Mouse (Mus musculus) kidney, postnatal 0 days (tissue): ENCODE measurements around the gene Atp5c1. TPM values are rescaled to one million over a fixed set of nuclear protein-coding genes. Genes with fewer than 3 reads are reported as not detected.

Experiments
- ATAC-seq: fragments of 200-750 bp; cut with Nextera tagmentation; replicated peaks from 2 replicates; pipeline ENCODE4 v1.8.0; 2017; ENCODE audit warnings: low read depth, moderate number of reproducible peaks, moderate TSS enrichment, moderate library complexity; ENCODE audit not compliant: low FRiP score
- DNase-seq: peaks from one replicate; pipeline ENCODE4 v3.0.0-alpha.2; 2016; ENCODE audit warnings: low spot score
- H3K27ac ChIP-seq: fragments of 300-500 bp; sonication (generic); 2 replicates; pipeline ENCODE4 v1.5.1; 2014; ENCODE audit warnings: mild to moderate bottlenecking
- H3K27me3 ChIP-seq: fragments of 300-500 bp; sonication (generic); 2 replicates; pipeline ENCODE4 v1.6.1; 2014; ENCODE audit warnings: low read length, mixed read lengths; ENCODE audit not compliant: insufficient read depth
- H3K36me3 ChIP-seq: fragments of 300-500 bp; sonication (generic); 2 replicates; pipeline ENCODE4 v1.6.1; 2014; ENCODE audit warnings: low read length, mixed read lengths; ENCODE audit not compliant: insufficient read depth
- H3K4me1 ChIP-seq: fragments of 300-500 bp; sonication (generic); replicated peaks from 2 replicates; pipeline ENCODE4 v1.6.1; 2014; ENCODE audit warnings: antibody characterized with exemption, low read length, mixed read lengths; ENCODE audit not compliant: insufficient read depth
- H3K4me2 ChIP-seq: fragments of 300-500 bp; sonication (generic); 2 replicates; pipeline ENCODE4 v1.6.1; 2014; ENCODE audit warnings: mild to moderate bottlenecking, low read length, moderate library complexity, mixed read lengths
- H3K4me3 ChIP-seq: fragments of 300-500 bp; sonication (generic); replicated peaks from 2 replicates; pipeline ENCODE4 v1.5.1; 2014; ENCODE audit warnings: low read depth, low read length
- H3K9ac ChIP-seq: fragments of 300-500 bp; sonication (generic); 2 replicates; pipeline ENCODE4 v1.6.1; 2014; ENCODE audit warnings: low read depth, low read length
- H3K9me3 ChIP-seq: fragments of 300-500 bp; sonication (generic); replicated peaks from 2 replicates; pipeline ENCODE4 v1.6.1; 2016; ENCODE audit warnings: low read length, inconsistent platforms, mixed read lengths
- CTCF ChIP-seq: IDR thresholded peaks from 2 replicates; pipeline ENCODE4 v1.5.1; 2016; ENCODE audit warnings: antibody characterized with exemption, low read depth, mild to moderate bottlenecking, moderate library complexity
- WGBS: fragments of 180-500 bp; shearing (Covaris S2); extraction: QIAGEN DNeasy Blood & Tissue Kit; methylation state at CpG from one replicate; pipeline ENCODE4 v1.1.7; 2014; 5-methylcytosine and 5-hydroxymethylcytosine counted together
- polyA plus RNA-seq: library from polyadenylated mRNA; unstranded; fragments of >200 nt; fragmentation: Nextera tagmentation; extraction: Ambion mirVana; gene quantifications from 2 replicates; pipeline ENCODE4 v1.2.1, GENCODE M21; 2015

Gene Atp5c1
- polyA plus RNA-seq, 1 experiment from 2014 or later = 1,000 TPM

- DNase-seq (no peak), ATAC-seq (no peak)
- no peaks in the 10 kb centered on the region for H3K9me3 ChIP-seq
- no peak for TF ChIP-seq CTCF
- H3K27me3 ChIP-seq = no peaks in the 10 kb centered on the region
- H3K36me3 ChIP-seq = no peaks in the 10 kb centered on the region
- H3K4me1 ChIP-seq = no peaks in the 10 kb centered on the region
- no peak overlapping the region for H3K4me2 ChIP-seq
- H3K27ac ChIP-seq = no peak overlapping the region
- 68% methylated on average over 1 of the region's 1 CpGs for WGBS
- H3K9ac ChIP-seq = no peak overlapping the region
- H3K4me3 ChIP-seq = no peak overlapping the region
Measured at GRCm38 (mm10) chr2:10118751-10119150, 38.4 kb upstream of the Atp5c1 start.

GRCm38 (mm10) chr2:10108535-10109189, 28.4 kb upstream of the Atp5c1 start:
- 60% methylated on average over 6 of the region's 6 CpGs for WGBS
- DNase-seq = peak; percentile 38

DNA sequence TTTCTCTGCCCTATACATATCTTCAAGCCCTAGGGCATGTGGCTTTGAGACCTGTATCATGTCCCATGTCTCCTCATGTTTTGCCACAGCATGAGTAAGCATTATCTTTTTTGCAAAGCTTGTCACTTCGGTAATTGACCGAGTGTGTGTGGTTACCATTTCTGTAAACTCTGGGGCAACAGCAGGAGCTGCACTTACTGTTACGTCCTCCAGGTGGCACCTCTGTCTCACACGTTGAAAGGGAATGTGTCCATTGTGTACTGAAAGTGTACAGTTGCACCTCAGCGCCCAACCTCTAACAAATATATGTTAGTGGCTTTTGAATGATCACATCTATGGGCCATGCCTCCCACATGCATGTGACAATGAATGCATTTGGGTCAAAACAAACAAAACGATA, 20.9 kb upstream of the Atp5c1 start:
- H3K36me3 ChIP-seq = no peaks in the 10 kb centered on the region
- no peaks in the 10 kb centered on the region for H3K9me3 ChIP-seq
- no peak overlapping the region for H3K27ac ChIP-seq
- peak; percentile 80 for DNase-seq
- 0 out of 2 replicates have a peak, but pooled peaks have one; percentile 35 for ATAC-seq
- no peak overlapping the region for H3K4me2 ChIP-seq
- H3K4me1 ChIP-seq = no peaks in the 10 kb centered on the region
- H3K4me3 ChIP-seq = no peak overlapping the region
- WGBS = 36% methylated on average over 6 of the region's 6 CpGs
- peak; percentile 87 for TF ChIP-seq CTCF
- no peak overlapping the region for H3K9ac ChIP-seq
- H3K27me3 ChIP-seq = no peaks in the 10 kb centered on the region

More at GRCm38 (mm10) chr2:10108535-10109189, 28.4 kb upstream of the Atp5c1 start:
- Histone ChIP-seq H3K27me3 (no peaks in the 10 kb centered on the region), H3K36me3 (no peaks in the 10 kb centered on the region), H3K4me1 (no peaks in the 10 kb centered on the region), H3K4me3 (no peak overlapping the region), H3K9me3 (no peaks in the 10 kb centered on the region), H3K4me2 (no peak overlapping the region), H3K9ac (no peak overlapping the region), H3K27ac (no peak overlapping the region)
- ATAC-seq = no peak
- no peak for TF ChIP-seq CTCF

GRCm38 (mm10) chr2:10100471-10100870, 20.2 kb upstream of the Atp5c1 start:
- no peaks in the 10 kb centered on the region for H3K4me1 ChIP-seq
- H3K4me3 ChIP-seq = no peak overlapping the region

DNA sequence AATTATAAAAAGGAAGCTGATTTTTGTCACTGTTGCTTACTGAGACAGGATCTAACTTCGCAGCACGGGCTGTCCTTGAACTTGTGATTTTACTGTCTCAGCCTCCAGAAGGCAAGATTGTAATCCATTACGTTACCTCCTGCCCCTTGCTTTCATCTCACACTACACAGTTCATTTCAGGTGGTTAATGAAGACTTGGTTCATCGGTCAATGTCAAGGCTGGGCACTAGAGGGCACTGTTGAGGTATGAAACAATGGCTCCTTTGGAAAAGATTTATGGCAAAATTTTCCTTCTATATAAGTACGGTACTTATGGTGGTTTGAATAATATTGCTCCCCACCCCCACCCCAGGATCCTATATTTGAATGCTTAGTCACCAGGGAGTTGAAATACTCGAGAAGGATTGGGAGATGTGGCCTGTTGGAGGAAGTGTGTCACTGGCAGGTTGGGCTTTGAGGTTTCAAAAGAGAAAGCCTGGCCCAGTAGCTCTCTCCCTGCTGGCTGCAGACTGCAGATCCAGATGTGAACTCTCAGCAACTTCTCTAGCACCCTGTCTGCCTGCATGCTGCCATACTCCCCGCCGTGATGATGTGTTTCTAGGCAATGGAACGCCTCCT, 18.4 kb upstream of the Atp5c1 start:
- Histone ChIP-seq H3K4me3 (no peak overlapping the region), H3K9me3 (no peaks in the 10 kb centered on the region), H3K27ac (no peak overlapping the region), H3K9ac (no peak overlapping the region), H3K36me3 (no peaks in the 10 kb centered on the region), H3K4me2 (no peak overlapping the region), H3K27me3 (no peaks in the 10 kb centered on the region), H3K4me1 (no peaks in the 10 kb centered on the region)
- DNase-seq = peak; percentile 61
- peak; percentile 76 for TF ChIP-seq CTCF
- no peak for ATAC-seq
- 35% methylated on average over 9 of the region's 9 CpGs for WGBS

More at GRCm38 (mm10) chr2:10100471-10100870, 20.2 kb upstream of the Atp5c1 start:
- no peaks in the 10 kb centered on the region for H3K36me3 ChIP-seq
- H3K27ac ChIP-seq = no peak overlapping the region
- 65% methylated on average over 2 of the region's 2 CpGs for WGBS
- DNase-seq (no peak), ATAC-seq (peak; percentile 30; the same call in 1 of the 2 replicates)
- H3K4me2 ChIP-seq = no peak overlapping the region
- no peaks in the 10 kb centered on the region for H3K27me3 ChIP-seq
- no peak overlapping the region for H3K9ac ChIP-seq
- no peaks in the 10 kb centered on the region for H3K9me3 ChIP-seq
- TF ChIP-seq CTCF = no peak

GRCm38 (mm10) chr2:10094327-10095100, 14.2 kb upstream of the Atp5c1 start:
- H3K4me1 ChIP-seq = no peaks in the 10 kb centered on the region
- no peaks in the 10 kb centered on the region for H3K9me3 ChIP-seq
- TF ChIP-seq CTCF = no peak
- 71% methylated on average over 14 of the region's 14 CpGs for WGBS
- DNase-seq (no peak), ATAC-seq (0 out of 2 replicates have a peak, but pooled peaks have one; percentile 46)
- no peak overlapping the region for H3K27ac ChIP-seq
- no peak overlapping the region for H3K4me2 ChIP-seq
- no peak overlapping the region for H3K9ac ChIP-seq
- H3K36me3 ChIP-seq = peaks cover 28% of the 10 kb centered on the region
- H3K27me3 ChIP-seq = no peaks in the 10 kb centered on the region
- H3K4me3 ChIP-seq = no peak overlapping the region
